Mouse (Mus musculus) heart, adult 18-20 months (tissue): ENCODE data around the gene Zmiz1. TPM values are rescaled to one million over a fixed set of nuclear protein-coding genes. Genes with fewer than 3 reads are reported as not detected.

Source experiments
- DNase-seq, 2 experiments: peaks; one replicate each; pipeline ENCODE4 v3.0.0; 2021 to 2022; ENCODE audit warnings: mixed read lengths in 1 of 2
- long read RNA-seq, 2 experiments: library from polyadenylated mRNA; stranded (forward); transcript quantifications; one replicate each; pipeline ENCODE4 v2.0.0; 2021
- total RNA-seq, 2 experiments: library from RNA; stranded (reverse); gene quantifications; 2 replicates each; pipeline ENCODE4 v1.2.3; 2021

Zmiz1 gene
- total RNA-seq, result 10 to 100 TPM; 32.5 to 38.5 TPM
- long read RNA-seq, experiment 1, partial matches to known transcripts, result 12 of 14 reads
- long read RNA-seq, experiment 1, other reads (novel, unspliced or antisense), result 2 of 14 reads
- long read RNA-seq, experiment 2, partial matches to known transcripts, result 0 of 3 reads
- long read RNA-seq, experiment 2, other reads (novel, unspliced or antisense), result 3 of 3 reads

DNA sequence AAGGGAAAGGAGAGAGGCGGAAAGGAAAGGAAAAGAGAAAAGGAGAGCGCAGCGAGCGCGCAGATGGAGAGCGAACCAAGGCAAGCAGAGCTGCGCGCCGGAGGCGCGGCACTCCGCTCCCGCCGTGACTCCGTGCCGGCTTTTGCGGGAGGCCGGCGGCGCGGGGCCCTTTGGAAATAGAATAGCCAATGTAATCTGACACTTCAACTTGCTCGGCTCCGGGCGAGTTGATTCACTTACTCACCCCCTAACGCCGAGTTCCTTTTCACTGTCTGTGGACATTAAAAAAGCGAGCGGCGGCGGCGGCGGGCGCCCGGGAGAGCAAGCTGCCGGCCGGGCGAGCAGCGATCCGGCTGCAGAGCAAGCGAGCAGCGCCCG, at the start of gene Zmiz1:
Gene Zmiz1 (plus strand): TSS at position 170 of the 378 bp plus-strand sequence.
- DNase-seq, result peak; percentile 94 to 95

GRCm38 (mm10) chr14:25411848-25412527, 47.0 kb upstream of the Zmiz1 start:
- DNase-seq, result no peak

DNA sequence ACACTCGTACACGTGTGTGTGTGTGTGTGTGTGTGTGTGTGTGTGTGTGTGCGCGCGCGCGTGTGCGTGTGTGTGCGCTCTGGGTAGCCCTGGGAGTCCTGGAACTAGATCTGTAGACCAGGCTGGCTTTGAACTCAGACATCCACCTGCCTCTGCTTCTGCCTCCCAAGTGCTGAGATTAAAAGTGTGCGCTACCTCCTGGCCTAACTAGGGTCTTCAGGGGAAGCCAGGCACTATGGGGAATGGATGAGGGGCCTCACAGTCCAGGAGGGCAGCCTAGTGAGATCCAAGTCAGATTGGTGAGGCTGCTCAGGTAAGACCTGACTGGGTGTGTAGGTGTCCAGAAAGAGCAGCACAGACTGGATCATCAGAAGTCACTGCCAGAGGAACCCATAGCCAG, 46.2 kb upstream of the Zmiz1 start:
- DNase-seq, result no peak

GRCm38 (mm10) chr14:25413510-25413909, 45.5 kb upstream of the Zmiz1 start:
- DNase-seq, result no peak

- DNase-seq, result peak in 1 of 2 experiments; percentile 29
Observed at GRCm38 (mm10) chr14:25414115-25414514, 44.9 kb upstream of the Zmiz1 start.

DNA sequence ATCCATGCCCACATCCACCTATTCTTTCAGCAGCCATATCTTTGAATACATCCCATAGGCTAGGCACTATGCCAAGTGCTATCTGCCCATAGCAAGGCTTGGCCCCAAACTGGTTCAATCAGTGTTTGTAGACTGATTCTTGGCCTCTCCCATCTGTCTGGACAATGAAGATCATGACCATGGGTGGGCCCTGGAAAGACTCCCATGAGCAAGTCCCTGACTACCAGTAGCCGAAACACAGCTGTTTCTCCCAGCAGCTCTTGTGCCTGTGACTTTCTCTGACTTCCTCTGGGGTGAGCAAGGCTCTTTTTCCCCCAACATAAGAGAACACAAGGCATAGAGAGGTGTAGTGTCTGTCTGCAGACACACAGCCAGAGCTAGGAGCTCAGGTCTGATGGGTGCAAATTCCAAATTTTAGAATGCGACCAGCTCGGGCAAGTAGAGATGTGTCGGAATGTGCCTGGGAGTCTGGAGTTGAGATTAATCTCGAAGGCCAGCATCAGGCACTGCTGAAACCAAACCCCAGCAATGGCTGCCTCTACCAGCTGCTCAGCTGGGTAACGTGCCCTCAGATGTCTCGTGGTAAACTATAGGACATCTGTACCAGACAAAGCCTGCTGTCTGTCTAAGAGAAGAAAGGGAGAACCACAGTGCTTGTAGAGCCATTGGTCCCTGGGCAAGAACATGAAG, 38.8 kb upstream of the Zmiz1 start:
- peak in 1 of 2 experiments; percentile 37 for DNase-seq

- DNase-seq, result peak; percentile 34 to 44
Observed at GRCm38 (mm10) chr14:25420987-25421386, 38.0 kb upstream of the Zmiz1 start.

- peak; percentile 41 to 53 for DNase-seq
Observed at GRCm38 (mm10) chr14:25421596-25422001, 37.4 kb upstream of the Zmiz1 start.

DNA sequence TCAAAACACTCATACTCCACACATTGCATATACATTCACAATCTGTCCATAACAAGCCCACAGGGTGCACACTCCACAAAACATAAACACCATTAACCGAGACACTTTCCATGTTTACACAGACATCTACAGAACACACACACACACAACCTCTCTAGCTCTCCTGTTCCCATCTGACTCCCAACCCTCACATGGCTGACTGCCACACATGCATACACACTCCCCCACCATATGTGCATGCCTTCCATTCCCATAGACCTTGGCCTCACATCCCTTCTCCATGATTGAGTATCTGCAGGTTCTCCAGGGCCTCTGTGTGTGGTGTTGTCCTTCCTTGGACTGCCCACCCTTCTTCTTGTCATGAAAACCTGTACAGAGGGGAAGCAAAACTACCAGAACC, 36.0 kb upstream of the Zmiz1 start:
- DNase-seq, result no peak

DNA sequence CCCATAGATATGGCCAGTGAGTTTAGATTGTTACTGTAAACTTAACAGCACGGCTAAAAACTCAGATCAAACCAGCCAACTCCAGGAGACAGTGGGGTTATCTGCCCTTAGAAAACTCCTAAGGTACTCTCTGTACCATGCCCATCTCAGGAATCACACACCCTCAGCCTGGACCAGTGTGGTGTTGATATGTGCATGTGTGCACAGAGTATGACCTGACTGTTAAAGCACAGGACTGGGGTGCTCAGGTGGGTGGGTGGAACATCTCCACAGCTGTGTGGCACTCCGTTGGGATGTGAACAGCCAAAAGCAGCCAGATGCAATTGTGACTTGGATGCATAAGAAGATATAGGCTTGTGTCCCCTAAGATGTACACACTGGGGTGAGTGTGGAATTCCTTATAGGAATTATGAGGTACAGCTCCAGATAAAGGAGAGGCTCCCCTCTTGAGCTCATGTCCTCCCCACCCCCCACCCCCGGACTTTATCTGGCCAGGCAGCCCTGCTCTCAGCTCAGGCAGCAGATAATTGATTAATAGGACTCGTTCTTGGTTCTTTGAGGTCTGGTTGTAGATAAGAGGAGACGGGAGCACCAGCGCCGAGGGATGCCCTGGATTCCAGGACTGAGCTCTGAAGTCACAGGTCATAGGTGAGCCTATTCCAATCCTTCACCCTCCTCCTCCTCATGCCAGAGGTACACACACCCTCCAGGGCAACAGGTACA, 35.1 kb upstream of the Zmiz1 start:
- no peak for DNase-seq

GRCm38 (mm10) chr14:25438255-25438654, 20.7 kb upstream of the Zmiz1 start:
- DNase-seq, result no peak

- no peak for DNase-seq
Observed at GRCm38 (mm10) chr14:25440116-25440515, 18.9 kb upstream of the Zmiz1 start.

DNA sequence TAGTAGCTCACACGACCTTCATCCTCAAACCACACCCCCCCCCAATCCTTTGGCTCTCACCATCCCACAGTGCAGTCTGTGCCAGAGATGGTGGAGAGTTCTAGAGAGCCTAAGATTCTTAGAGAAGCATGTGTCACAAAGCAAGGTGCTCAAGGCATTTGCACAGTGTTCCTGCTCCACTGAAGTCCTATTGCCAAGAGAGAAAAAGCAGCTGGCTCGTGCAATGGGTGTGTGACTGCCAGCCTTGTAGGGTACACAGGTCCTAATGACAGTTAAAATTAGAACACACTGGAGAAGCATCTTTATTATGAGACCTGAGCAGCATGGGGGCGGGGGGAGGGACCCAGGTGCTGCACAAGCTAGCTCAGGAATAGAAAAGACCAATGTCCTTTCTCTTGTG, 18.2 kb upstream of the Zmiz1 start:
- DNase-seq, result peak in 1 of 2 experiments; percentile 52

- no peak for DNase-seq
Observed at GRCm38 (mm10) chr14:25441469-25441868, 17.5 kb upstream of the Zmiz1 start.

DNA sequence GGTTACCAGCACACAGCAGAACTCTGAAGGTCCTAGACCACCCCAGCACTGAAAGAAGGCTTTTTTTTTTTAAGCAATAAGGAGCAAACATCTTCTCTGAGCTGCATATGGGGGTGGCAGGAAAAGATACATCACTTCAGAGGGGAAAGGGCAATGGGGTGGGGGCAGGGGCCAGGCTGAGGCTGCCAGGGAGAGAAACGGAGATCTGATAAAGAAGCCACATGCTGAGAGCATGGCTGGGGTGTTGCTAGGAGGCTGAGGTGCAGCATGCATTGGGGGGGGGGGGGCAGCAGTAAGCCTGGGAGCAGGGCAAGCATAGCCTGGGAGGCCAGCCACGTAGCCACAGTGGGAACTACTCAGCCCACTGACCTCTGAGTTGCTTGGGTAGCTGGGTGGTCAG, 16.3 kb upstream of the Zmiz1 start:
- no peak for DNase-seq

DNA sequence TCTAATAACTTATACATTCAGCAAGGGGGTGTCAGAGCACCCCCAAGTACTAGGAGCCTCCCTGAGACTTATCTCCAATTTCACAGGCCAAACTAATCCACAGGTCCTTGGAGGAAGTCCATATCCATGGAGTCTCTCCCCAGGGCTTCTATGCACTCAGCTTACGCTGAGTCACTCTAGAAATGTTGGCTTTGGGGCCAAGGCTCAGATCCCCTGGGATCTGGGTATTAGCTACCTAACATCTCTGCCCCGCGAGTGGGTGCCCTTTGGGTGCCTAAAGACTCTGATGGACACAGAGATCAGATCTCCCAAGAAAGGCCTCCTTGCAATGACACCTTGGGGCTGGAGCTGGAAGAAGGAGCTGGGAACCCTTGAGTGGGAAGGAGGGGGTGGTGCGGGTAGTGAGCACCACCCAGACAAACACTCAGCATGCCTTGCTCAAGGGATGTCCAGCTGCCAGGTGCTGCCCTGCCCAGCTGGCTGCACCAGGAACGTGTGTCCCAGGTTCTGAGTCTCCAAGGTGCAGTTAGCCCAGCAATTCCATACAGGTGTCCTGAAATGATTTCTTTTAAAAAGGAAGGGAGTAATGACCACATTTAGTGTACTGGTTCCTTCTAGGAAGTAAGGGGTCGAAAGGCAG, 11.7 kb upstream of the Zmiz1 start:
- no peak for DNase-seq

- DNase-seq, result no peak
Observed at GRCm38 (mm10) chr14:25448471-25448870, 10.5 kb upstream of the Zmiz1 start.

- DNase-seq, result peak; percentile 50 to 62
Observed at GRCm38 (mm10) chr14:25451099-25451667, 7.8 kb upstream of the Zmiz1 start.

DNA sequence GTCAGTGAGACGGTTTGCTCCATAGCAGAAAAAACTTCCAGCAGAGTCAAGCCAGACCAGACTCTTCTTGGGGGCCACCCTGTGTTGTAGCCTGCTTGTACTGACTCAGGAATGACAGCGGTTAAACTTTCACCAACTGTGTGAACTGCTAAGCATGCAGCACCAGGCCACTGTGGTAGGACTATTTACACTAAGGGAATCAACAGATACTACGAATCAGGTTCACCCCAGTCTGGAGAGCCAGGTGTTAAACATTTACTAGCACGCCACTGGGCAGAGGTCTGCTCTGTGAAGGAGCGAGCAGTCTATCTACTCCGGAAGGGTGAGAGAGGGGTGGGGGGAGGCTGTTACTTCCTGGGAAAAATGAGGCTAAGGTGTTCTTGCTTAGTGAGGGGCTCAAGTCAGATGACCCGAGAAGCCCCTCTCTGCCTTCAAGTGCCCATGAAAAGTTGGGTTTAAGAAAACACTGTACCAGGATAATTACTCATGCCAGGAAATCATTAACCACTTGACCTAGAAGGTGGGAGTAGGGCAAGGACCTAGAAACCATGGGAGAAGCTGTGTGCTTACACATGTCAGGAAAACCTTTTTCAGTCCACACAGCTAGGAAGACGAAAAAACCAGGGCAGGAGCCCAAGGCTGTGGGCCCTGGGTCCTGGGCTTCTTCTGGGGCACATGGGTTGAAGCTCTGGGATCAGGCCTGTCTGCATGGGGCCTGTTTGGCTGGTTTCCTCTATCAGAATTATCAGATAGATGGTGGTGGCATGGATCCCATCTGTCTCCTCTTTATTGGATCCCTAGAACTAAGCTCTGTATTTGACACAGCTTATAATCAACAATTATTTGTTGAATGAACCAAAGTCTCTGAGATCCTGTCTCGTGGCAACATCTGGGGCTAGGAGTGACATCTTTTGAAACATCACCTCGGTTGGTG, 7.0 kb upstream of the Zmiz1 start:
- peak in 1 of 2 experiments; percentile 22 for DNase-seq

DNA sequence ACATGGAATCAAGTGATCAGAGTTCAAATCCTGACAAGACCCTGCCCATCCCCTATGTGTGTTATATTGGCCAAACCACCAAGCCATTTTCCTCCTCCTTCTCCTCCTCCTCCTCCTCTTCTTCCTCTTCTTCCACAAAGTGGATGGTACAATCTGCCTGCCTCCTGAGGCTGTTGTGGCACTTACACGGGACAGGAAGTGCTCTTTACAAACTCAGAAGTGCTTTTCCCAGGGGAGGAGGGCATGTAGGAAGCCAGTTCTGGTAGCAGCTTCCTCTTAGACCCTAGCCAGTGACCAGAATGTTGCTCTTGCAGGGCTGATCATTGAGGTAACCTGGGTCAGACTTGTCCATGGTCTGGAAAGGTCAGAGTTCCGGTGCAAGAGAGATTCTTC, 6.4 kb upstream of the Zmiz1 start:
- peak in 1 of 2 experiments; percentile 13 for DNase-seq
